Mouse (Mus musculus) naive thymus-derived CD4-positive, alpha-beta T cell, adult 2 months (primary cell): ENCODE results near the gene Tubd1.

Experiments
- DNase-seq: peaks from one replicate; pipeline ENCODE4 v3.0.0-alpha.2; 2011; ENCODE audit warnings: low read depth

Gene Tubd1

GRCm38 (mm10) chr11:86558258-86558657, 13.5 kb downstream of the Tubd1 start:
- no peak for DNase-seq

DNA sequence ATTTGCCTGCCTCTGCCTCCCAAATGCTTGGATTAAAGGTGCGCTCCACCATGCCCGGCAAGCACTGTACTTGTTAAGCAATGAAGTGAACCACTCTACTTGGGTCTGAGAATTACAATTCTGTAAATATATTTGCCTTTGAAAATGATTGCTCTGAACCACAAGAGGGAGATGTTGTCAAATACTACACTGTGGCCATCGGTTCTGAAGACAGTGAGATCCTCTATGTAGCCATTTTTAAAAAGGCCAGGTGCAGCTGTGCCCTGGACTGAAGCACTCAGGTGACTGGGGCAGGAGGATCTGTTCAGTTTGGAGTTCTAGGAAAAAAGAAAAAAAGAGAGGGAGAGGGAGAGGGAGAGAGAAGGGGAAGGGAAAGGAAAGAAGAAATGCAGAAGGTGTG, 23.6 kb downstream of the Tubd1 start:
- DNase-seq, result peak; percentile 75

DNA sequence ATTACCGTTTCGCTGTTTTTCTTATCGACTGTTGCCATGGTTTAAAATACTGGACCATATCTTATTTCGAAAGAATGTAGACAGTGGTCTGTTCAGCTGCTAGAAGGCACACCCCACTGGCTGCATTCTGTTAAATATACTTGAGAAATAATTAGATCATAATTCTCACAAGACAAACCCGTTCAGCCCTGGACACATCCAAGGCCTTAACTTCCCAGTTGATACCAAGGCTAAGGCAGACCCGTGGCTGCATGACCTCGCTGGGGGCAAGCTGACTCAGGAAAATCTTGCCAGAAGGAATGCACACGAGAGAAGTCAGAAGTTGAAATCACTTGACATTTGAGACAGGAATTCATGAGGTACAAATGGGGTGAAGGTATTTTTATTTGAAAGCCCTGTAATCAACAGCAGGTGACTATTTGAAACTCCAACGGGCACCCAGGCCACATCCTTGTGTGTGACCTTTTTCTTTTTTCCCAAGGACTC, 25.5 kb downstream of the Tubd1 start:
- no peak for DNase-seq

DNA sequence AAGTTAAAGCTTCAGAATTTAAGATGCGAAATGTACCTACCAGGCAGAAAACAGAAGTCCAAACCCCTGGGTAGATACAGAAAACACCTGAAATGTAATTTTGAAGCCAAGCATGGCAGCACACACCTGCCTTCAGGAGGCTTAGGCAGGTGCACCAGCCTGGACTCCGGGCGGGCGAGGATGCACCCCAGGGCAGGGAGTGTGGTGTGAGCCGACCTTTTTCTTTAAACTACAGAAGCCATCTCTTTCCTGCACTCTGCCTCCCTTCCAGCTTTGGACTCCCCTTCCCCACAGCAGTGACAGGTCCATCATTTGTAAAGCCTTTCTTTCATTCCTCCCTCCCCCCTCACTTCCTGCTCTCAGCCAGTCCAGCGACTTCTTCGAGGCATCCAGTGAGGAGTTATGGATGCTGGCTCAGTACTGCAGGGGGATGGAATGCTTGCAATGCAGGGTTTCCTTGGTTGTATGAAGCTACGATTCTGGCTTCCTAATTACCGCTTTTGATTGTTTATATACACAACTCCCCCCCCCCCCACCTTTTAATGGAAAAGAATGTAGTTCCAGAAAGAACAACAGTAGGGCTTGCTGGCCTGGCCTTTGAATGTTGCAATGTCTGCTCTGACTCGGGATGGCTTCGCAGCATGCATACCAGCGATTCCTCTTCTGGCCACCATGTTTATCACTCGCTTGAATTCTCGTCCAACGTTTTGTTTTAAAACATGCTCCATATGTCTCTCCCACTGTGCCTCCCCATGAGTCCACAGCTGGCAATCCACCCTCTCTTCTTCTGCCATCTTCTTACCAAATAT, 26.5 kb downstream of the Tubd1 start:
- no peak for DNase-seq

- DNase-seq, result no peak
Observed at GRCm38 (mm10) chr11:86571871-86572270, 27.1 kb downstream of the Tubd1 start.

- DNase-seq, result no peak
Observed at GRCm38 (mm10) chr11:86572623-86573022, 27.8 kb downstream of the Tubd1 start.

DNA sequence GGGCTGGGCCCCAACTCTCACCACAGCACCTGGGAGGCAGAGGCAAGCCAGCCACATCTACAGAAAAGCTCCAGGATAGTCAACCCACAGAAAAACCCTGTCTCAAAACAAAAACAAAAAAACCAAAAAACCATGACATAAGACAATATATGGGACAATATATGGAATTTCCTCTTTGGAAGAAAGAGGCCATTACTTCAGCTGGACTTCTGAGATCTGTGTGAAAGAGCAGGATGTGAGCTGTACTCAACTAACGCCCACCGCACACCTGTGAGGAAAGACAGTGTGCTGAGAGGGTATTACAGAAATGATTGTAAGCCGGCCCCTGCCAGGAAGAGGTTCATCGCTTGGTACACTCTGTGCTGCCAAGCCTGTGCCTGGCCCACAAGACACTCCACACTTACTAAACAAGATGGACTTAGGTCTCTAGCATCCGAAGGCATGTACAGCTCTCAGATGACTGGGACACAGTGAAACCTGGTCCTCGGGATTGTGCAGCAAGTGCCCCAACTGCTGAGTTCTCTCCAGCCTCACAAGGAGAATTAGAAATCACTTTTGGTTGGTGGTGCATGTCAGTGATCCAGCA, 28.9 kb downstream of the Tubd1 start:
- DNase-seq, result no peak

- no peak for DNase-seq
Observed at GRCm38 (mm10) chr11:86574408-86574807, 29.6 kb downstream of the Tubd1 start.

DNA sequence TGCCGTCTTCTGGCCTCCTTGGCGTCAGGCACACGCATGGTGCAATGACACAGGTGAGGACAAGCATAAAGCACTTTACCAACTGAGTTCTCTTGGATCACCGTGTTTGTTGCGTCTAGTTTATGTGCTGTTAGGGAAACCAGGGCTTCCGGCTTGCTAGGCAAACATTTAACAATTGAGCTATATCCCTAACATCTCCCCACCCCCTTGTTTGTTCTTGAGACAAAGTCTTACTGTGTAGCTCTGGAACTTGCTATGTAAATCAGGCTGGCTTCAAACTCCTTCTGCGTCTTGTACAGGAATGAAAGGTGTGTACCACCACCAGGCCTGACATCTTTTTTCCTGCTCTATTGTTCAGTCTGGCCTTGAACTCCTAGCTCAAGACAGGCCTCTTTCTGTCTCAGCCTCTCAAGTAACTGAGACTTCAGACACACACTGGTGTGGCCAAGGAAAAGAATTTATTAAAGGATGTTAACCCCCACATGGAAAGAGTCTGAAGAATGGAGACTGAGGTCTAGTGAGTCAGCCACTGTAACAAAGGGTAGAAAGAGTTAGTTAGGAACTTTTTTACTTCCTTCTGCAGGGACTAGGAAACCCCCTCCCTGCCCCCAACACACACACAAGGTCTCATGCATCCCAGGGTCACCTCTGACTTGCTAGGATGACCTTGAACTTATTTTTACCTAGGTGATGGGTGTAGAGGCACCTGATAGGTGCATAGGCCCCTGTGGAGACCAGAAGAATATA, 31.0 kb downstream of the Tubd1 start:
- no peak for DNase-seq

GRCm38 (mm10) chr11:86577231-86577630, 32.4 kb downstream of the Tubd1 start:
- DNase-seq, result peak; percentile 62

DNA sequence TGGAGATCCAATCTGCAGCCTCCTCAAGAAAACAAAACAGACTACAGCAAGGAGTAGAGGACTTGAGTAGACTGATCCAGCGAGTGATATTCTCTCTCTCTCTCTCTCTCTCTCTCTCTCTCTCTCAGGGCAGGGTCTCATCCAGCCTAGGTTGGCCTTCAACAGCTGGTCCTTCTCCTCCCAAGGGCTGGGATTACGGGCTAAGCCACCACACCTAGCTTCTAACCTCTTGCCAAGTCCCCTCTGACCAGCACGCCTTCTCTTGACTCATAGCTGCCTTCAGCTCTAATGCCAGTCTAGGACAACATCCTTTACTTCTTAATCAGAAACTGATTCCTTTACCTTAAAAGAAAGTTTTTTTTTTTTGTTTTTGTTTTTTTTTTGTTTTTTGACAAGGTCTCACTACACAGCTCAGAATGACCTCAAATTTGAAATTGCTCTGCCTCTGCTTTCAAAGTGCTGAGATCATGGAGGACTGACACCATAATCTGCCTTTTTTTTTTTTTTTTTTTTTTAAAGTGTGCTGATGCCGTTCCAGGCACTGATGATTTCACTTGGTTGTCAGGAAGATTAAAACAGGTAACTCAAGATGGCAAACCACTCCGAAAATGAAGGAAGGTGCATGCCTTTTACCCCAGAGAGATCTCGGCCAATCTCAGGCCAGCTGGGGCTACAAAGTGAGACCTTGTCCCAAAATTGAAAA, 33.5 kb downstream of the Tubd1 start:
- peak; percentile 46 for DNase-seq

DNA sequence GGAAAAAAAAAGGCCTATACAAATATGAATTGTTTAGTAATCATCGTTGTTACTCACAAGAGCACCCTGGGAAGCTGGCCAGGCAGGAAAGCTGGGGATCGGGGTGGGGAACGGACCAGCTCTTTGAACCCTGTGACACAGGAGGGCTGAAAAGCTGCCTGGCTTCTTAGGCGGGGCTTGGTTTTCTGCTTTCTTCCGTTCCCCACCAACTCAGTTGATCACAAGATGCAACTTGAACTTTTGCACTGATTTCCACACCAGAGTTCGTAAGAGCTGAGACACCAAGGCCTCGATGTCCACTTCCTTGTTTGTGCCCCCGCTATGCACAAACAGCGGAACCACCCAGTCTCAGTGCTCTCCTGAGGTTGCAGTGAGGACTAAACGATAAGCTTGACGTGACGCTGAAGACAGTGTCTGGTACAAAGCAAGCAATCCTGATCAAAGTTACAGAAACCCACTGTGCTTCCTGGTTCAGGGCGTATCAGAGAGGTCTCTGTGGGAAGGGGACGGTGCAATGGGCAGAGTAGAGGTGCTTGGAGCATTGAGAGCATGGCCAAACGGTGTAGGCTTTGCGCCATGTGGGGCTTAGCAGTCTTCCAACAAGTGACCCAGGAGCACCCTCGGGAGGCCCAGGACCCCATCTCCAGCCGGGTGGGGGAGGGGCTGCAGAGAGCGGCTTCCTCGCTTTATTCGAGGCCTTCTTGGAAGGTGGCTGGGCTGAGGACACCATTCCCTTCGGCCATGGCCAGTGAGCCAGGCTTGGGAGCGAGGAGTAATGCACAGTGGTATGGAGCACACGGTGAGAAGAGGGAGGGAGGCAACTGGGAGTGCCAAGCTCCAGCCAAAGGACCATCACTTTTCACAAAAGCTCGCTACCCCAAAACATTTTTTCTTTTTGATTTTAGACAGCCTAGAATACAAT, 34.3 kb downstream of the Tubd1 start:
- DNase-seq, result peak; percentile 82

- DNase-seq, result no peak
Observed at GRCm38 (mm10) chr11:86579731-86580318, 35.0 kb downstream of the Tubd1 start.

GRCm38 (mm10) chr11:86580319-86581113, 35.7 kb downstream of the Tubd1 start:
- peak; percentile 61 for DNase-seq

DNA sequence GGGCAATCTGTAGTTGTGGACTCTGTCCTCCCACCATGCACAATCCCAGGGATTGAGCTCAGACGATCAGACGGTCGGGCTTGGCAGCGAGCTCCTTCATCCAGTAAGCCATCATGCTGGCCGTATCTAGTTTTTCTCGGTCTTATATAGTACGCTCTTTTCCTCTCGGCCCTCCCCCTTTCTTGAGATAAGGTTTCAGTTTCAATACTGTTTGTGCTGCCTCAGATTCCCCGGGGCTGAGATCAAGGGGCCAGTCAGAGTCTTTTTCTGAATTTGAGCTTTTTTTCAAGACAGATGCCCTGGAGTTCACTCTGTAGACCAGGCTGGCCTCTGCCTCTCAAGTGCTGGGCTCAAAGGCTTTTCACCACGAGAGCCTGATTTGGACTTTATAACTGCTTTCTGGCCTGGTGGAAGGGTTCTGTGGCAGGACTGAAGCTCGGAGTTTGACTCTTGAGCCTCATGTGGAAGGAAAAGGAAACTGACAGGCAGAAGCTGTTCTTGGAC, 36.5 kb downstream of the Tubd1 start:
- peak; percentile 88 for DNase-seq

DNA sequence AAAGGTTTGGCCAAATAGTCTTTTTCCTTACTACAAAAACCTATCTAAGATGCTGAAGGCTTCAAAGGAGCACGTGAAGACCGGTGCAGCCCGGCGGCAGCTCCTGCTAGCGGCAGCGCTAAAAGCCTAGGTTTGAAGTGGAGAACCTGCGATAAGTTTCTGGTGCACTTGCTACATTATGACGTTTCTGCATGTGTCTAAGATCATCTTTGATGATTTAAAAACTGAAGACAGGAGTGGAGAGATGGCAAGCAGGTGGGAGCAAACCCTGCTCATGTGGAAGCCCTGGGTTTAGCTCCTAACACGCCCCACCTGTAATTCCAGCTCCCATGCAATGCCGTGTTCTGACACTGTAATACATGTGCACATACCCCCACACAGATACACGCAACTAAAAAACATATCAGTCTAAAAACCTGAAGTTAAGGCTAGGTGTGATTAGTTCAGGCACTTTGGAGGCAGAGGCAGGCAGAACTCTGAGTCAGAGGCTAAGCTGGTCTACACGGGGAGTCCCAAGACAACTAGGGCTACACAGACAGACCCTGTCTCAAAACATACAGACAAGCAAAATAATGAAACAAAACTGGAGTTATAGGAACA, 37.3 kb downstream of the Tubd1 start:
- peak; percentile 80 for DNase-seq

DNA sequence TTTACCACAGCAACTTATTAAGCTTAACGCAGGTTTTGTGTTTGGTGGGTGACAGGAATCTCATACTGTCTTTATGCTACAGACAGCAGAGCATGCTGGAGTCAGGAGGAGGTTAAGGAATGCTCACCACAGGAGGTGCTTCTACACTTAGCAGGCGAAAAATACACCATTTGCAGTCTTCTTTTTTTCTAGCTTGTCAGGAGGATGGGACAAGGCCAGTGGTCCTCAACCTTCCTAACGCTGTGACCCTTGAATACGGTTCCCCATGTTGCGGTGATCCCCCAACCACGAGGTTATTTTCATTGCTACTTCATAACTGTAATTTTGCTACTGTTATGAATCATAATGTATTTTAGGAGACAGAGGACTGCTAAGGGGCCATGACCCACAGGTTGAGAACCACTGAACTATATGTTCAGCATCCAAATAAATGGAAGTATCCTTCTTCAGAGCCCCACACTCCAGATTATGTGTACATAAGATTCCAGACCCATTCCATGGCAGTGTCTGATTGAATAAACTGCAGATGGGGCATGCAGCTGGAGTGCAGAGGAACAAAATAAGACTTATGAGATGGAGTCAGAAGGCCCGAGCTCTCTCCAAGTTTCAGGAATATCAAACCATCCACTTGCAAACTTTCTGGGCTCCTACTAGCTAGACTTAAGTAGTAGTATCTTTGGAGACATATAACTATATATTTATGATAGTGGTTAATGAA, 37.9 kb downstream of the Tubd1 start:
- DNase-seq, result no peak

GRCm38 (mm10) chr11:86583313-86583825, 38.6 kb downstream of the Tubd1 start:
- no peak for DNase-seq
